12 mouse cellular contexts compared by ENCODE assay signal in the genomic region with DNA sequence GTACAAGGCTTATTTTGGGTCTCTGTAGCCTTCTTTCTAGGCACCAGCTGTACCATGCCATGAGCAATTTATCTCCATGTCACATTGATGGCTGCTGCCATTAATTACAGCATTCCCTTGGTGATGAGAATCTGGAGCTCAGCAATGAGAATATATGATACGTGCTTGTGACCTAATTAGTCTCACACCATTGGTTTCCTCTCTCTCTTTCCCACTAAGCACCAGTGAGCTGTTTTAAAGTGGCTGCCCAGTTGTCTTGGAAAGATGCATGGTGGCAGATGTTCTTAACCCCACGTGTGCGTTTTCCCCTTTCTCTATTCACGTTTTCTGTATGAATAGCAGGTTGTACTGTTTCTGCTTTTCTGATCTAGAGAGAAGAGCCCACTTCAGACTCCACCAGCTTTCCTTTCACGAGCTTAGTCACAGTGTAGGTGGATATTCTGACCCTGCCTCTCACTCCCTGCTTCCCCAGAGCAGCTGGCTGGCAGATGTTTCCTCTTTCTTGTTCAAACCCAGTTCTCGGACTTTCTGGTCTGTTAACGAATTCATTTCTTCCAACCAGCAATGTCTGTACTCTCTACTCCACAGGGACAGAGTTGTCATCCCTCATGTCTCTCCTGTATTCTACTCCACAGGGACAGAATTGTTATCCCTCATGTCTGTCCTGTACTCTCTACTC. TPM values are rescaled to one million over a fixed set of nuclear protein-coding genes. Genes with fewer than 3 reads are reported as not detected.
DNase-seq lines count a peak whose midpoint lies in the region; ATAC-seq lines count a peak whose summit lies in the region.
"Had no signal": no experiment of that assay in that cellular context is flagged by ENCODE, and none has a peak within 500 bp of the region (broad histone marks: within the 10 kb centered on the region; RNA-seq: fewer than 3 reads in every experiment).

No protein-coding gene starts in this region.

- no peak overlapping the region for H3K4me2 ChIP-seq in kidney, embryonic 15.5 days
- no peak overlapping the region for H3K4me2 ChIP-seq in forebrain, embryonic 16.5 days (ENCODE audit: low read length)
- H3K4me2 ChIP-seq: intestine, embryonic 15.5 days had no signal

- H3K36me3 ChIP-seq in kidney, embryonic 15.5 days: peaks cover 26% of the 10 kb centered on the region
- no peaks in the 10 kb centered on the region for H3K36me3 ChIP-seq in forebrain, embryonic 16.5 days (ENCODE audit: control insufficient read depth, insufficient read depth)
- H3K36me3 ChIP-seq: intestine, embryonic 15.5 days had no signal

- DNase-seq in kidney, postnatal 4 days: no peak
- peak; percentile 88 for DNase-seq in retina, postnatal 1 day
- no peak for DNase-seq in spleen, postnatal 10 days (ENCODE audit: low spot score in 2 of 2)
- no peak for DNase-seq in adrenal gland, adult 8-10 months
- DNase-seq: cerebellum, postnatal 10 days; lung, postnatal 36 days; thymus, adult 18-20 months had no signal

- WGBS in kidney, embryonic 15.5 days: 21% methylated on average over 7 of the region's 7 CpGs
- WGBS in forebrain, embryonic 16.5 days: 36% methylated on average over 7 of the region's 7 CpGs

- no peaks in the 10 kb centered on the region for H3K27me3 ChIP-seq in kidney, embryonic 15.5 days
- no peaks in the 10 kb centered on the region for H3K27me3 ChIP-seq in forebrain, embryonic 16.5 days (replicated peaks; ENCODE audit: control insufficient read depth, insufficient read depth, low read length)
- H3K27me3 ChIP-seq: intestine, embryonic 15.5 days had no signal

- peak; percentile 84 for ATAC-seq in kidney, embryonic 15.5 days (replicated peaks; ENCODE audit: low FRiP score)
- ATAC-seq in forebrain, embryonic 16.5 days: peak; percentile 55; the same call in 1 of the 2 replicates
- peak; percentile 30; the same call in 1 of the 2 replicates for ATAC-seq in megakaryocyte, adult 5-6 weeks (ENCODE audit: poor library complexity, severe bottlenecking)
- no peak for ATAC-seq in activated CD4-positive, CD25-positive, alpha-beta regulatory T cell, adult 4 months
- ATAC-seq: intestine, embryonic 15.5 days had no signal

- H3K4me1 ChIP-seq in kidney, embryonic 15.5 days: no peaks in the 10 kb centered on the region; the same call in 1 of the 2 replicates
- 0 out of 2 replicates have a peak, but pooled peaks cover 2% of the 10 kb centered on the region for H3K4me1 ChIP-seq in forebrain, embryonic 16.5 days (replicated peaks; ENCODE audit: control insufficient read depth, insufficient read depth, low read length)
- H3K4me1 ChIP-seq: intestine, embryonic 15.5 days had no signal

- H3K27ac ChIP-seq in kidney, embryonic 15.5 days: no peak overlapping the region
- no peak overlapping the region for H3K27ac ChIP-seq in forebrain, embryonic 16.5 days (ENCODE audit: low read length)
- H3K27ac ChIP-seq: intestine, embryonic 15.5 days had no signal

- H3K9ac ChIP-seq in kidney, embryonic 15.5 days: no peak overlapping the region
- H3K9ac ChIP-seq in forebrain, embryonic 16.5 days (replicated peaks; ENCODE audit: low read depth, low read length): no peak overlapping the region
- H3K9ac ChIP-seq: intestine, embryonic 15.5 days had no signal

- H3K4me3 ChIP-seq in kidney, embryonic 15.5 days (replicated peaks): no peak overlapping the region
- H3K4me3 ChIP-seq in forebrain, embryonic 16.5 days (replicated peaks; ENCODE audit: low read length): no peak overlapping the region
- H3K4me3 ChIP-seq: intestine, embryonic 15.5 days had no signal

- H3K9me3 ChIP-seq in kidney, embryonic 15.5 days (replicated peaks): no peaks in the 10 kb centered on the region
- H3K9me3 ChIP-seq in forebrain, embryonic 16.5 days (ENCODE audit: control insufficient read depth, low read length): no peaks in the 10 kb centered on the region
- H3K9me3 ChIP-seq: intestine, embryonic 15.5 days had no signal

RNA-seq across cellular contexts. Expression of gene Nab1, which starts 29.5 kb away (rescaled TPM):
- 18.1 and 19.3 TPM in 2 replicates for polyA plus RNA-seq in kidney, embryonic 15.5 days (2015; fragmentation: Nextera tagmentation; extraction: Ambion mirVana)
- polyA plus RNA-seq in forebrain, embryonic 16.5 days (2015; fragmentation: Nextera tagmentation; extraction: Ambion mirVana): 11.8 and 13.0 TPM in 2 replicates
- total RNA-seq in megakaryocyte, adult 5-6 weeks (2015): 72.0 and 80.2 TPM in 2 replicates
- total RNA-seq in megakaryocyte, adult 5-6 weeks (2017): 63.0 and 65.6 TPM in 2 replicates
- 10 to 100 TPM; 25.7 to 26.4 TPM for polyA plus RNA-seq in activated CD4-positive, CD25-positive, alpha-beta regulatory T cell, adult 4 months (2017; shearing (Covaris generic))
- 10 to 100 TPM; 56.8 to 59.1 (median 57.7) TPM for total RNA-seq in adrenal gland, adult 8-10 months (2022)
